Mouse (Mus musculus) liver, embryonic 15.5 days (tissue): ENCODE results near the gene Colq. TPM values are rescaled to one million over a fixed set of nuclear protein-coding genes. Genes with fewer than 3 reads are reported as not detected.
A peak's percentile ranks its signal among the peaks of the same experiment; 100 is the strongest.
"Not testable (repeated sequence)": the region's sequence is repeated elsewhere in the genome, so short reads cannot be mapped to it uniquely, and the experiment has no call there.

Experiments used
- ATAC-seq: fragments of 200-750 bp; cut with Nextera tagmentation; 2 replicates; pipeline ENCODE4 v1.8.0; 2017; ENCODE audit warnings: moderate number of reproducible peaks, mild to moderate bottlenecking, moderate library complexity; ENCODE audit not compliant: insufficient read depth
- H3K27ac ChIP-seq: fragments of 300-500 bp; sonication (generic); replicated peaks from 2 replicates; pipeline ENCODE4 v1.5.1; 2015; ENCODE audit warnings: mild to moderate bottlenecking, inconsistent platforms
- H3K27me3 ChIP-seq: fragments of 300-500 bp; sonication (generic); 2 replicates; pipeline ENCODE4 v1.6.1; 2015; ENCODE audit warnings: mild to moderate bottlenecking, inconsistent platforms
- H3K36me3 ChIP-seq: fragments of 300-500 bp; sonication (generic); replicated peaks from 2 replicates; pipeline ENCODE4 v1.6.1; 2015; ENCODE audit warnings: moderate library complexity, mild to moderate bottlenecking, inconsistent platforms
- H3K4me1 ChIP-seq: fragments of 300-500 bp; sonication (generic); replicated peaks from 2 replicates; pipeline ENCODE4 v1.6.1; 2015; ENCODE audit warnings: inconsistent platforms
- H3K4me2 ChIP-seq: fragments of 300-500 bp; sonication (generic); 2 replicates; pipeline ENCODE4 v1.6.1; 2015; ENCODE audit warnings: moderate library complexity, mild to moderate bottlenecking, inconsistent platforms
- H3K4me3 ChIP-seq: fragments of 300-500 bp; sonication (generic); replicated peaks from 2 replicates; pipeline ENCODE4 v1.5.1; 2015; ENCODE audit warnings: mild to moderate bottlenecking, inconsistent platforms
- H3K9ac ChIP-seq: fragments of 300-500 bp; sonication (generic); 2 replicates; pipeline ENCODE4 v1.6.1; 2015; ENCODE audit warnings: moderate library complexity, mild to moderate bottlenecking, inconsistent platforms
- H3K9me3 ChIP-seq: fragments of 300-500 bp; sonication (generic); replicated peaks from 2 replicates; pipeline ENCODE4 v1.6.1; 2016; ENCODE audit warnings: inconsistent platforms
- WGBS: fragments of 180-500 bp; shearing (Covaris S2); methylation state at CpG from one replicate; pipeline ENCODE4 v1.1.7; 2015; ENCODE audit warnings: mixed read lengths; ENCODE audit not compliant: insufficient replicate concordance; 5-methylcytosine and 5-hydroxymethylcytosine counted together
- polyA plus RNA-seq: library from polyadenylated mRNA; unstranded; fragments of >200 nt; fragmentation: Nextera tagmentation; extraction: Ambion mirVana; gene quantifications from 2 replicates; pipeline ENCODE4 v1.2.1, GENCODE M21; 2015

Colq gene
- polyA plus RNA-seq, 1 experiment from 2014 or later: 0.50 TPM

GRCm38 (mm10) chr14:31602616-31602979, 11.5 kb upstream of the Colq start:
- H3K9ac ChIP-seq, H3K27me3 ChIP-seq, H3K36me3 ChIP-seq, H3K9me3 ChIP-seq, H3K4me3 ChIP-seq: not testable (repeated sequence)
- Histone ChIP-seq H3K27ac (peak overlapping the region; percentile 54; the same call in 1 of the 2 replicates), H3K4me2 (peak overlapping the region; percentile 35; the same call in 1 of the 2 replicates), H3K4me1 (peaks cover 26% of the 10 kb centered on the region)
- peak; percentile 95 for ATAC-seq
- 34% methylated on average over 6 of the region's 6 CpGs for WGBS

DNA sequence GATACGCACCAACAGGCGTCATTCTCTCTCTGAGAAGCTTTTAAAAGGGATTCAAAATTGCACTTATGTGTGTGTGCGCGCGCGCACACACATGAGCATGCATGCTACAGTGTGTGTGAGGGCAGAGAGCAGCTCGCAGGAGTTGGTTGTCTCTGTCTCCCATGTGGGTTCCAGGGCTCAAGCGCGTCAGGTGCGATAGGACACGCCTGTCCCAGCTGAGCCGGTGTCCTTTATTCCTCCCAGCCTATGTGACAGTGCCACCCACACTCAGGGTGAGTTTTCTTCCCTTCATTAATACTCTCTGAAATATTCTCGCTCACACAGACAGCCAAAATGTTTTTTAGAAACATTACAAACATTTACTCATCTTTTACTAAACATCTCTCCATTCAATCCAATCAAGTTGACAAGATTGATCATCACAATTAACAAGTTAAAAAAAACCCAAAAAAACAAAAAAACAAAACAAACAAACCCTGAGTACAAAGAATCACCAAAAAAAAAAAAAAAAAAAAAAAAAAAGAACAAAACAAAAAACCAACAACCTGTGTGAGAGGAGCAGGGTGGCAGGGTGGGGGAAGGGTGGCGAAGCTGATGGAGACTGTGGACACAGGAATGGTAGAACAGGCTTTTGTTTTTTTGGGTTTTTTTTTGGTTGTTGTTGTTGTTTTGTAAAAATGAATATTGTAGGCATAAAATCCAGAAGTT, 10.9 kb upstream of the Colq start:
- H3K9ac ChIP-seq: no peak overlapping the region
- H3K4me1 ChIP-seq: peaks cover 26% of the 10 kb centered on the region
- H3K4me2 ChIP-seq: peak overlapping the region; percentile 35; the same call in 1 of the 2 replicates
- H3K27me3 ChIP-seq: no peaks in the 10 kb centered on the region
- 81% methylated on average over 14 of the region's 14 CpGs for WGBS
- peak overlapping the region; percentile 54 for H3K27ac ChIP-seq
- peak; percentile 75 for ATAC-seq
- no peaks in the 10 kb centered on the region for H3K9me3 ChIP-seq
- no peaks in the 10 kb centered on the region for H3K36me3 ChIP-seq
- no peak overlapping the region for H3K4me3 ChIP-seq

GRCm38 (mm10) chr14:31597446-31597845, 6.3 kb upstream of the Colq start:
- Histone ChIP-seq H3K4me2 (no peak overlapping the region), H3K9ac (no peak overlapping the region), H3K4me1 (peaks cover 14% of the 10 kb centered on the region), H3K27ac (no peak overlapping the region), H3K9me3 (no peaks in the 10 kb centered on the region), H3K27me3 (no peaks in the 10 kb centered on the region), H3K36me3 (no peaks in the 10 kb centered on the region), H3K4me3 (no peak overlapping the region)
- ATAC-seq: no peak
- 78% methylated on average over 4 of the region's 4 CpGs for WGBS

- no peaks in the 10 kb centered on the region for H3K36me3 ChIP-seq
- no peaks in the 10 kb centered on the region for H3K9me3 ChIP-seq
- H3K4me2 ChIP-seq: no peak overlapping the region
- WGBS: 44% methylated on average over 7 of the region's 7 CpGs
- H3K4me3 ChIP-seq: no peak overlapping the region
- H3K4me1 ChIP-seq: peaks cover 4% of the 10 kb centered on the region
- no peak for ATAC-seq
- peak overlapping the region; percentile 31; the same call in 1 of the 2 replicates for H3K27ac ChIP-seq
- no peak overlapping the region for H3K9ac ChIP-seq
- no peaks in the 10 kb centered on the region for H3K27me3 ChIP-seq
Measured at GRCm38 (mm10) chr14:31596408-31596807, 5.3 kb upstream of the Colq start.

- Histone ChIP-seq H3K27ac (no peak overlapping the region), H3K4me3 (no peak overlapping the region), H3K36me3 (no peaks in the 10 kb centered on the region), H3K4me1 (peaks cover 3% of the 10 kb centered on the region; the same call in 1 of the 2 replicates), H3K4me2 (no peak overlapping the region), H3K9ac (no peak overlapping the region), H3K9me3 (no peaks in the 10 kb centered on the region), H3K27me3 (no peaks in the 10 kb centered on the region)
- 51% methylated on average over 3 of the region's 3 CpGs for WGBS
- ATAC-seq: peak; percentile 75
Measured at GRCm38 (mm10) chr14:31594693-31595092, 3.5 kb upstream of the Colq start.

GRCm38 (mm10) chr14:31593036-31593435, 1.9 kb upstream of the Colq start:
- H3K36me3 ChIP-seq: no peaks in the 10 kb centered on the region
- no peak for ATAC-seq
- H3K4me3 ChIP-seq: no peak overlapping the region
- H3K27ac ChIP-seq: no peak overlapping the region
- no peaks in the 10 kb centered on the region for H3K9me3 ChIP-seq
- H3K4me2 ChIP-seq: no peak overlapping the region
- H3K4me1 ChIP-seq: peaks cover 3% of the 10 kb centered on the region; the same call in 1 of the 2 replicates
- no peaks in the 10 kb centered on the region for H3K27me3 ChIP-seq
- 28% methylated on average over 2 of the region's 2 CpGs for WGBS
- H3K9ac ChIP-seq: no peak overlapping the region

DNA sequence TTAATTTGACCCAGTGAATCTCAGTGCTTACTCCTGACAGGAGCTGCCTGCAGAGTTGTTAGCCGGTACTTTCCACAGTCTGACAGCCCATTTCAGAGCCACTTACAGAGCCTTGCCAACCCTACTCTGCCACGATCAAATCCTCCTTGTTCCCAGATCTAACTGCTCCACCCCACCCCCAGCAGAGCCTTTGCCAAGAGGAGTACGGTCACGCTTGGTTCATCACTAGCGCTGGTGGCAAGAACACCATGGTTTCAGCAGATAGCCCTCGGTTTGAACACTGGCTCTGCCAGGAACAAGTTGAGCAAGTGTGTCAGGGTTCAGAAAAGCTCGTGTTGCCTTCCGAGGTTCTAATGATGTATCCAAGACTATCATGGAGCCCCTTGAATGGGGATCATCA, 4.7 kb downstream of the Colq start:
- Histone ChIP-seq H3K27me3 (no peaks in the 10 kb centered on the region), H3K4me2 (no peak overlapping the region), H3K4me1 (no peaks in the 10 kb centered on the region), H3K9ac (no peak overlapping the region), H3K9me3 (no peaks in the 10 kb centered on the region), H3K36me3 (no peaks in the 10 kb centered on the region), H3K27ac (no peak overlapping the region), H3K4me3 (no peak overlapping the region)
- ATAC-seq: no peak
- 69% methylated on average over 8 of the region's 8 CpGs for WGBS

- Histone ChIP-seq H3K27ac (no peak overlapping the region), H3K4me2 (no peak overlapping the region), H3K27me3 (no peaks in the 10 kb centered on the region), H3K9ac (no peak overlapping the region), H3K36me3 (no peaks in the 10 kb centered on the region), H3K4me1 (no peaks in the 10 kb centered on the region), H3K4me3 (no peak overlapping the region), H3K9me3 (no peaks in the 10 kb centered on the region)
- ATAC-seq: no peak
- 55% methylated on average over 8 of the region's 9 CpGs for WGBS
Measured at GRCm38 (mm10) chr14:31583082-31583481, 8.1 kb downstream of the Colq start.

- Histone ChIP-seq H3K9me3 (no peaks in the 10 kb centered on the region), H3K4me2 (no peak overlapping the region), H3K9ac (no peak overlapping the region), H3K27ac (no peak overlapping the region), H3K27me3 (no peaks in the 10 kb centered on the region), H3K4me1 (no peaks in the 10 kb centered on the region), H3K36me3 (no peaks in the 10 kb centered on the region), H3K4me3 (no peak overlapping the region)
- WGBS: 59% methylated on average over 9 of the region's 9 CpGs
- ATAC-seq: no peak
Measured at GRCm38 (mm10) chr14:31577966-31578735, 13.0 kb downstream of the Colq start.

GRCm38 (mm10) chr14:31576846-31577697, 14.1 kb downstream of the Colq start:
- WGBS: 25% methylated on average over 10 of the region's 10 CpGs
- Histone ChIP-seq H3K9me3 (no peaks in the 10 kb centered on the region), H3K4me3 (no peak overlapping the region), H3K36me3 (no peaks in the 10 kb centered on the region), H3K4me1 (no peaks in the 10 kb centered on the region), H3K9ac (no peak overlapping the region), H3K4me2 (no peak overlapping the region), H3K27me3 (no peaks in the 10 kb centered on the region), H3K27ac (no peak overlapping the region)
- no peak for ATAC-seq

DNA sequence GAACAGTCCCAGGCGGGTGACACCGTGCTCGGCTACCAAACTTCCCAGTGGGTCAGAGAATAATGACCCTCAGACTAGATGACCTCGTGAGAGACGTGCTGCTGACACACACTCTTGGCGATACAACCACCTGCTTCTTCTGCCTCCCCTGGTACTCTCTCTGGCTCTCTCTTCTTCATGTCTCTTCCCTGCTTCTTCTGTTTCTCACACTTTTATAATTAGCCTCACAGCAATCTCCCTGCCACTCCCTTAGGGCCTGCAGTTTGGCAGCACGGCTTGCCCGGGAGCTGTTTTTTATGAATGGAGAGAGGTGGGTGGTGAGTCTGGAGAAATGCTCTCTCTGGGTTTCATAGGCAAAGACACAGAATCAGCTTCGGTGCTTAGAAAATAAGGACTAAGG, 15.3 kb downstream of the Colq start:
- 65% methylated on average over 9 of the region's 9 CpGs for WGBS
- no peaks in the 10 kb centered on the region for H3K27me3 ChIP-seq
- no peaks in the 10 kb centered on the region for H3K36me3 ChIP-seq
- no peak overlapping the region for H3K27ac ChIP-seq
- no peaks in the 10 kb centered on the region for H3K9me3 ChIP-seq
- no peak for ATAC-seq
- no peak overlapping the region for H3K4me3 ChIP-seq
- peaks cover 2% of the 10 kb centered on the region for H3K4me1 ChIP-seq
- no peak overlapping the region for H3K4me2 ChIP-seq
- no peak overlapping the region for H3K9ac ChIP-seq
